Mouse (Mus musculus) intestine, embryonic 15.5 days (tissue): ENCODE results near the gene Fam111a. TPM values are rescaled to one million over a fixed set of nuclear protein-coding genes. Genes with fewer than 3 reads are reported as not detected.
"Not testable (repeated sequence)": the region's sequence is repeated elsewhere in the genome, so short reads cannot be mapped to it uniquely, and the experiment has no call there.

Source experiments
- ATAC-seq: fragments of 200-750 bp; cut with Nextera tagmentation; 2 replicates; pipeline ENCODE4 v1.8.0; 2017; ENCODE audit warnings: moderate TSS enrichment, moderate library complexity
- H3K27ac ChIP-seq: fragments of 300-500 bp; sonication (generic); 2 replicates; pipeline ENCODE4 v1.5.1; 2015; ENCODE audit warnings: mild to moderate bottlenecking, inconsistent platforms
- H3K27me3 ChIP-seq: fragments of 300-500 bp; sonication (generic); replicated peaks from 2 replicates; pipeline ENCODE4 v1.6.1; 2015; ENCODE audit warnings: inconsistent platforms
- H3K36me3 ChIP-seq: fragments of 300-500 bp; sonication (generic); 2 replicates; pipeline ENCODE4 v1.6.1; 2015; ENCODE audit warnings: inconsistent platforms
- H3K4me1 ChIP-seq: fragments of 300-500 bp; sonication (generic); replicated peaks from 2 replicates; pipeline ENCODE4 v1.6.1; 2015; ENCODE audit warnings: inconsistent platforms
- H3K4me2 ChIP-seq: fragments of 300-500 bp; sonication (generic); replicated peaks from 2 replicates; pipeline ENCODE4 v1.6.1; 2015; ENCODE audit warnings: mild to moderate bottlenecking, inconsistent platforms
- H3K4me3 ChIP-seq: fragments of 300-500 bp; sonication (generic); replicated peaks from 2 replicates; pipeline ENCODE4 v1.5.1; 2015; ENCODE audit warnings: inconsistent platforms
- H3K9ac ChIP-seq: fragments of 300-500 bp; sonication (generic); 2 replicates; pipeline ENCODE4 v1.6.1; 2015; ENCODE audit warnings: inconsistent platforms
- H3K9me3 ChIP-seq: fragments of 300-500 bp; sonication (generic); 2 replicates; pipeline ENCODE4 v1.6.1; 2016; ENCODE audit warnings: inconsistent platforms
- WGBS: fragments of 180-500 bp; shearing (Covaris S2); methylation state at CpG from one replicate; pipeline ENCODE4 v1.1.7; 2015; 5-methylcytosine and 5-hydroxymethylcytosine counted together
- polyA plus RNA-seq: library from polyadenylated mRNA; unstranded; fragments of >200 nt; fragmentation: Nextera tagmentation; extraction: Ambion mirVana; gene quantifications from 2 replicates; pipeline ENCODE4 v1.2.1, GENCODE M21; 2015

Fam111a gene
- 18.4 and 20.0 TPM in 2 replicates for polyA plus RNA-seq

- 97% methylated on average over 11 of the region's 11 CpGs for WGBS
- not testable (repeated sequence) for H3K9me3 ChIP-seq
Measured at GRCm38 (mm10) chr19:12545440-12545839, at the start of gene Fam111a. Fam111a (plus strand) TSS chr19:12545740.

GRCm38 (mm10) chr19:12496241-12496640 lies 49.3 kb upstream of the Fam111a start:
- Histone ChIP-seq H3K4me3 (no peak overlapping the region), H3K4me2 (no peak overlapping the region), H3K4me1 (peaks cover 19% of the 10 kb centered on the region), H3K36me3 (peaks cover 9% of the 10 kb centered on the region), H3K9ac (no peak overlapping the region), H3K27ac (no peak overlapping the region), H3K9me3 (no peaks in the 10 kb centered on the region), H3K27me3 (no peaks in the 10 kb centered on the region)
- 78% methylated on average over 2 of the region's 2 CpGs for WGBS
- no peak for ATAC-seq

More at GRCm38 (mm10) chr19:12545440-12545839, at the start of gene Fam111a:
- ATAC-seq, H3K4me2 ChIP-seq, H3K4me1 ChIP-seq, H3K36me3 ChIP-seq, H3K4me3 ChIP-seq, H3K27me3 ChIP-seq, H3K27ac ChIP-seq, H3K9ac ChIP-seq: not testable (repeated sequence)

GRCm38 (mm10) chr19:12497909-12498308 lies 47.6 kb upstream of the Fam111a start:
- H3K27me3 ChIP-seq: no peaks in the 10 kb centered on the region
- H3K9me3 ChIP-seq: no peaks in the 10 kb centered on the region
- no peak overlapping the region for H3K9ac ChIP-seq
- ATAC-seq: no peak
- H3K27ac ChIP-seq: no peak overlapping the region
- 86% methylated on average over 2 of the region's 2 CpGs for WGBS
- H3K36me3 ChIP-seq: no peaks in the 10 kb centered on the region
- H3K4me2 ChIP-seq: no peak overlapping the region
- peaks cover 19% of the 10 kb centered on the region for H3K4me1 ChIP-seq
- H3K4me3 ChIP-seq: no peak overlapping the region

- H3K9ac ChIP-seq: no peak overlapping the region
- 78% methylated on average over 4 of the region's 4 CpGs for WGBS
- no peaks in the 10 kb centered on the region for H3K9me3 ChIP-seq
- no peak overlapping the region for H3K4me3 ChIP-seq
- no peaks in the 10 kb centered on the region for H3K36me3 ChIP-seq
- H3K27ac ChIP-seq: no peak overlapping the region
- no peak for ATAC-seq
- peak overlapping the region; percentile 82; the same call in 1 of the 2 replicates for H3K4me2 ChIP-seq
- H3K27me3 ChIP-seq: no peaks in the 10 kb centered on the region
- H3K4me1 ChIP-seq: peaks cover 19% of the 10 kb centered on the region
Measured at GRCm38 (mm10) chr19:12498321-12498720, 47.2 kb upstream of the Fam111a start.

- WGBS: 61% methylated on average over 1 of the region's 1 CpGs
- H3K36me3 ChIP-seq: no peaks in the 10 kb centered on the region
- no peaks in the 10 kb centered on the region for H3K27me3 ChIP-seq
- H3K9ac ChIP-seq: no peak overlapping the region
- H3K9me3 ChIP-seq: no peaks in the 10 kb centered on the region
- H3K4me1 ChIP-seq: peaks cover 14% of the 10 kb centered on the region
- H3K4me3 ChIP-seq: no peak overlapping the region
- ATAC-seq: no peak
- H3K27ac ChIP-seq: no peak overlapping the region
- H3K4me2 ChIP-seq: peak overlapping the region; percentile 82
Measured at GRCm38 (mm10) chr19:12498941-12499340, 46.6 kb upstream of the Fam111a start.

- H3K27me3 ChIP-seq: no peaks in the 10 kb centered on the region
- H3K36me3 ChIP-seq: no peaks in the 10 kb centered on the region
- no peak for ATAC-seq
- H3K4me2 ChIP-seq: peak overlapping the region; percentile 82
- H3K4me3 ChIP-seq: peak overlapping the region; percentile 90
- H3K9me3 ChIP-seq: no peaks in the 10 kb centered on the region
- 14% methylated on average over 2 of the region's 2 CpGs for WGBS
- 0 out of 2 replicates have a peak overlapping the region, but pooled peaks have one; percentile 92 for H3K27ac ChIP-seq
- H3K9ac ChIP-seq: no peak overlapping the region
- H3K4me1 ChIP-seq: peaks cover 13% of the 10 kb centered on the region; the same call in 1 of the 2 replicates
Measured at GRCm38 (mm10) chr19:12499485-12499884, 46.1 kb upstream of the Fam111a start.

GRCm38 (mm10) chr19:12500124-12500523 lies 45.4 kb upstream of the Fam111a start:
- H3K4me2 ChIP-seq: peak overlapping the region; percentile 82
- peaks cover 11% of the 10 kb centered on the region; the same call in 1 of the 2 replicates for H3K4me1 ChIP-seq
- H3K27ac ChIP-seq: peak overlapping the region; percentile 92; the same call in 1 of the 2 replicates
- 0 out of 2 replicates have a peak, but pooled peaks have one; percentile 11 for ATAC-seq
- H3K27me3 ChIP-seq: no peaks in the 10 kb centered on the region
- H3K9me3 ChIP-seq: no peaks in the 10 kb centered on the region
- peak overlapping the region; percentile 90 for H3K4me3 ChIP-seq
- WGBS: 5% methylated on average over 3 of the region's 3 CpGs
- H3K36me3 ChIP-seq: no peaks in the 10 kb centered on the region
- peak overlapping the region; percentile 95 for H3K9ac ChIP-seq

GRCm38 (mm10) chr19:12500881-12501311 lies 44.6 kb upstream of the Fam111a start:
- under 1% methylated on average over 38 of the region's 38 CpGs for WGBS
- ATAC-seq: peak; percentile 65
- Histone ChIP-seq H3K27ac (peak overlapping the region; percentile 92), H3K36me3 (no peaks in the 10 kb centered on the region), H3K9me3 (no peaks in the 10 kb centered on the region), H3K4me1 (peaks cover 6% of the 10 kb centered on the region; the same call in 1 of the 2 replicates), H3K9ac (peak overlapping the region; percentile 95), H3K4me2 (peak overlapping the region; percentile 82), H3K27me3 (no peaks in the 10 kb centered on the region), H3K4me3 (peak overlapping the region; percentile 90)

- Histone ChIP-seq H3K9me3 (no peaks in the 10 kb centered on the region), H3K27me3 (no peaks in the 10 kb centered on the region), H3K4me3 (peak within 1 kb of the TSS; percentile 90), H3K27ac (peak within 1 kb of the TSS; percentile 92), H3K4me2 (peak within 1 kb of the TSS; percentile 82), H3K4me1 (peaks cover 6% of the 10 kb centered on the region; the same call in 1 of the 2 replicates), H3K36me3 (no peaks in the 10 kb centered on the region), H3K9ac (peak within 1 kb of the TSS; percentile 95)
- peak; percentile 96 for ATAC-seq
- under 1% methylated on average over 79 of the region's 80 CpGs for WGBS
Measured at GRCm38 (mm10) chr19:12501370-12502347, 43.9 kb upstream of the Fam111a start, which contains the start of gene Dtx4. Dtx4 (minus strand) TSS chr19:12501454.

GRCm38 (mm10) chr19:12502756-12503155 lies 42.8 kb upstream of the Fam111a start:
- Histone ChIP-seq H3K9me3 (no peaks in the 10 kb centered on the region), H3K27ac (no peak overlapping the region), H3K36me3 (no peaks in the 10 kb centered on the region), H3K4me2 (no peak overlapping the region), H3K4me3 (no peak overlapping the region), H3K4me1 (peaks cover 6% of the 10 kb centered on the region; the same call in 1 of the 2 replicates), H3K9ac (no peak overlapping the region), H3K27me3 (no peaks in the 10 kb centered on the region)
- no peak for ATAC-seq
- WGBS: 65% methylated on average over 7 of the region's 7 CpGs

GRCm38 (mm10) chr19:12514621-12515020 lies 30.9 kb upstream of the Fam111a start:
- no peak for ATAC-seq
- H3K4me3 ChIP-seq: no peak overlapping the region
- H3K4me1 ChIP-seq: no peaks in the 10 kb centered on the region
- no peak overlapping the region for H3K4me2 ChIP-seq
- no peak overlapping the region for H3K9ac ChIP-seq
- H3K9me3 ChIP-seq: no peaks in the 10 kb centered on the region
- no peaks in the 10 kb centered on the region for H3K36me3 ChIP-seq
- no peaks in the 10 kb centered on the region for H3K27me3 ChIP-seq
- no peak overlapping the region for H3K27ac ChIP-seq
